Mouse (Mus musculus) gastrocnemius, adult 8-10 months (tissue): ENCODE data around the gene Sorbs2. TPM values are rescaled to one million over a fixed set of nuclear protein-coding genes. Genes with fewer than 3 reads are reported as not detected.

Experiments
- DNase-seq, 2 experiments: peaks; one replicate each; pipeline ENCODE4 v3.0.0; 2022; ENCODE audit warnings: low spot score in 2 of 2
- total RNA-seq, 4 experiments: library from RNA; stranded (reverse); gene quantifications; 2 replicates each; pipeline ENCODE4 v1.2.4; 2022

The Sorbs2 gene
- total RNA-seq, 4 experiments from 2014 or later, result 60.0 to 116 (median 75.8) TPM

GRCm38 (mm10) chr8:45579714-45580543 is 72.3 kb downstream of the Sorbs2 start:
- DNase-seq, result no peak

- DNase-seq, result no peak
Measured at GRCm38 (mm10) chr8:45580544-45580866, 72.9 kb downstream of the Sorbs2 start.

- no peak for DNase-seq
Measured at GRCm38 (mm10) chr8:45583856-45584255, 76.3 kb downstream of the Sorbs2 start.

DNA sequence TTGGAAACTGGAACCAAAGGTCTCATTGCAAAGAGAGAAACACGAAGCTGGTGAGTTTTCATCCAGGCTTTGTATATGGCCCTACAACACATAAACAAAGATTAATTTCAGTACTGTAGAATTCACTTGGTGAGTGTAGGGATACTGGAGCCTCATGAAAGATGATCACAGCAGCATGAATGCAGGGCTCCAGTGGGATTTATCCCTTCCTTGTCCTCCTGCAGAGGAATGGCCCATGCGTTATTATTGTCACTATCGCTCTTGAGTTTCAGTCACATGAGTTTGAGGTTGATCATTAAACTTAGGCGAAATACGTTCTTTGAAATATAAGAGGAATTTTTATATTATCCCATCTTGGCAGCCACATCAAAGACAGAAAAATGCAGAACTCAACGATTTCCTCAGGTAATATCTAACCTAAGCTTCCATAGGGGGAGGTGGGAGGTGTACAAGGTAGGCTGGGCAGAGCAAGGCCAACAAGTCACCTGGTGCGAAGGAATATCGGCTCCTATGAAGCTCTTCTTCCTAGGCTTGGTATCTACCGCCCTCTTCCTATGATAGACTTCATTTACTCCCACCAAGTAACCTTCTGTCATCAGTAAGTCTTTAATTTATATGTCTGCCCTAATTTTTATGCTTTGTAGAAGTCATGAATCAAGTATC is 76.9 kb downstream of the Sorbs2 start:
- no peak for DNase-seq

GRCm38 (mm10) chr8:45585158-45585557 is 77.6 kb downstream of the Sorbs2 start:
- DNase-seq, result no peak

- DNase-seq, result no peak
Measured at GRCm38 (mm10) chr8:45587011-45587410, 79.4 kb downstream of the Sorbs2 start.

GRCm38 (mm10) chr8:45591888-45592287 is 84.3 kb downstream of the Sorbs2 start:
- no peak for DNase-seq

DNA sequence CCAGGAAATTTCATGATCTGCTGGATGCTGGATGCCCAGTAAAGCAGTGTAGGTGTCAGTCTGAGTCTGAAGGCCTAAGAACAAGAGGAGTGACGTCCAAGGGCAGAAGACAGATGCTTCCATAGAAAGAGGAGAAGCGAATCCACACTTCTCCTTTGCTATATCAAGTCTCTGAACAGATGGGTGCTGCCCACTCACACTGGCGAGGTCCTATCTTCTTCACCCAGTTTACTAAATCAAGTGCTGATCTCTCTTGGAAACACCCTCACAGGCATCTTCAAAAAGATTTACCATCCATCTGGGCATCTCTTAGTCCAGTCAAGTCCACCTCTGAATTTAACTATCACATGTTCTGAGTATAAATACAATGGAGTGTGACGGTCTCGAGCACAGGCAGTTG is 86.1 kb downstream of the Sorbs2 start:
- DNase-seq, result no peak

DNA sequence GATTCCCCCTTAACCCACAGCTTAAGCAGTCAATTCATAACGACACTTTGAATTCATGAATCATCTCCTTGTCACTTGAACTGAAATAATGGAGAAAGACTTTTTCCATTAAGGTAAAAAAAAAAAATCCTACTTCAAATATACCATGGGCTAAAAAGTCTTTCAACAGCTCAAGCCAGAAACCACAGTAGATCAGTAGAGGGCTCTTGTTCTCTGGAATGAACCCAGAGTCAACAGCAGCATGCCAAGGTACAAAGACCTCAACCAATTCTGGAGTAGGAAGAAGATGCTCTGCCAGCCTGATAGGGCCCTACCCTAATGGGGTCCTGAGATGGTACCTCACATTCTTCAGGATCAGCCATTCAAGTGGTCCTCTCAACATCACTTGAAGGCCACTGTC is 88.4 kb downstream of the Sorbs2 start:
- DNase-seq, result no peak

GRCm38 (mm10) chr8:45596591-45596990 is 89.0 kb downstream of the Sorbs2 start:
- DNase-seq, result no peak

DNA sequence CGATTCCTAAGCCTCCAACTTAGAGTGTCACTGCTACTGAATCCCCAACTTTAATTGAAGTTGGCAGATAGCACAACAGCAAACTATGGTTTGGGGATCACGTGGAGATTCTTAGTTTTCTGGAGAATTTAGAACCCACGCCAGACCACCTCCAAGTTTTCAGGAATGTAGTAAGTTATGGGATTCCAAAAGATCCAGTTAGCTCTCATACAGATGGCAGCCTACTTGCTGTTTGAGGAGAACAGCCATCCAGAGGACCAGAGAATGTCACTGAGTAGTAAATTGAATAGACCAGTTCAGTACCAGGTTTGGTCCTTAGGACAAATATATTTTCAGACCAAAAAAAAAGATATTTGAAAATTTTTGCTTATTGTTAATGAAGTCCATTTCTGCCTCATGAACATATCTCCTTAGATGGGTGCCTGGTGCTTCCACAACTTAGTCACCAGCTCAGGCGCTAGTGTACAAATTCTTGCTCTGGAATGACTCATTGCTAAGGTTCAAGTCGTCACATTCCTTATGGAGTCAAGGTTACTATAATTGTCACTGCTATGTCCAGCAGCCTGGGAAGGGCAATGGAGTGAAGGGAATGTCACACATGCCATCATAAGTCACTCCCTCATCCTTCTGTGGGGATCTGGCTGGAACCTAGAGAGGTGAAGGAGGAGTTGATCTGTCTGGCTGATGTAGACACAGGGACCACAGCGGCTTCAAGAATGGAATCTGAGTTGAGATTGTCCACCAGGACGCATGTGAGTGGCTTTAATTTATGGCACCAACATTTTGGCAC is 90.2 kb downstream of the Sorbs2 start:
- DNase-seq, result no peak

DNA sequence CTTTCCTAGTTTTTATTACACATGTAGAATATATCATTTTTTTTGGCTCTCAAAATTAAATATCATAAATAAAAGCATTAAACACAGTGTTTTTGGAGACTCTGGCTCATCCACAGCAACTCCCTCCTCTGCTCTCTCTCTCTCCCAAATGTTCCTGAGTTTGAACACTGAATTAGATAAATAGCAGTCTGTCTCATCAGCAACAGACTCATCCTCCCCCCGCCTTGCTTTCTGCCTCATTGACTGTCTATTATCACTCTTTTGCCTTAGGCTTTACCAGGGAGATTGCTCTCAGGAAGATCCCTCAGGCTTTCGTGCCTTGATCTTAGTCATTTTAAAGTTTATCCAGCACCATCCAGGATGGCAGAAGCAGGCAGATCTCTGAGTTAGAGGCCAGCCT is 91.3 kb downstream of the Sorbs2 start:
- no peak for DNase-seq

GRCm38 (mm10) chr8:45602019-45602418 is 94.4 kb downstream of the Sorbs2 start:
- DNase-seq, result peak; percentile 8 to 34

DNA sequence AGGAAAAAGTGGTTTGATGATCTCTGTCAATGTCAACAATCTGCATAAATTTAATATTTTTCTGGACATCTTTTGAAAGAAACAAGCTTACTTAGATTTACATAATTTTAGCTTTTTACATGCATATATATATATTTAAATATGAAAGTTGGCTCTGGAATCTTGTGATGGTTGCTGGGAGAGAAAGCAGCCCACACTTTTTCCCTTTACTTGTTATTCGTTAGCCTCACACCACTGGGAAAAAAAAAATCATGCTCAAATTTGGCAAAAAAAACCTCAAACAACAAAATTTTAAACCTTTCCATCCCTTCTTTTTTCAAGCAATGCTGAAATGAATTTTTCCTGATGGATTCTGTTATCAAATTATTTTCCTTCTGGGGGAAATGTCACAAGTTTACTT is 97.8 kb downstream of the Sorbs2 start:
- no peak for DNase-seq

DNA sequence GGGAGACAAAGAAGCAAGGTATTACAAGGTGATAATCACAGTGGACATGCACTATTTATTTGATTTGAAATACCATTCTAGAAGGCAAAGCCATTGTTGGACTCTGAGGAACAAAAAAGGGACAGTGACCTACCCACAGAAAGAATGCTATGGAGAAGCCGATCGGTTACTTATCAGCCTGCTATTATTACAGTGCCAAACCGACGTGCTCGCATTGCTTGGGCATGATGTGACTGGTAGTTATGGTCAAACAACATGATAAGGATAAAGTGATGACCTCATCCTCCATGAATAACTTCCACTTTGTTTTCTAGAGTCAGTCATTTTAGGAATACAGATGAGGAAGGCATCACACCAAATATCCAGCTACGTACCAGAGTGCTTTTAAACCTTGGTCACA is 99.4 kb downstream of the Sorbs2 start:
- no peak for DNase-seq

DNA sequence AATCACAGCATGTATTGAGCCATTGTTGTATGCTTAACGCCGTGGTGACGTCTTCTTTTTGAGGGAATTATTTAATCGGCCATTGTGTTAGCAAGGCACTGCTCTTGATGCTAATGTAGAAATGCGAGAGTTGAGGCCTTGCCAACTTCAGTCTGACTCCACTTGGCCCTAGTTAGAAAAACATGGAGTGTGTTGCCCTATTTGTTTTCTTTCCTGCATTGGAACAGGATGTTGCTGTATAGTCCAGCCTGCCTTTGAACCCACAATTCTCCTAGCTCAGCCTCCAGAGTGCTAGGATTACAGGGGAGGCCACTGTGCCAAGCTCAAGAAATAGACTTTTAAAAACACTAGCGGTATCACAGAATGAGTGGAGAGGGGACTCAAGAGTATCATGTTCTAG is 100.8 kb downstream of the Sorbs2 start:
- DNase-seq, result no peak

- no peak for DNase-seq
Measured at GRCm38 (mm10) chr8:45610426-45611215, 103.0 kb downstream of the Sorbs2 start.

GRCm38 (mm10) chr8:45611320-45611719 is 103.7 kb downstream of the Sorbs2 start:
- DNase-seq, result no peak

DNA sequence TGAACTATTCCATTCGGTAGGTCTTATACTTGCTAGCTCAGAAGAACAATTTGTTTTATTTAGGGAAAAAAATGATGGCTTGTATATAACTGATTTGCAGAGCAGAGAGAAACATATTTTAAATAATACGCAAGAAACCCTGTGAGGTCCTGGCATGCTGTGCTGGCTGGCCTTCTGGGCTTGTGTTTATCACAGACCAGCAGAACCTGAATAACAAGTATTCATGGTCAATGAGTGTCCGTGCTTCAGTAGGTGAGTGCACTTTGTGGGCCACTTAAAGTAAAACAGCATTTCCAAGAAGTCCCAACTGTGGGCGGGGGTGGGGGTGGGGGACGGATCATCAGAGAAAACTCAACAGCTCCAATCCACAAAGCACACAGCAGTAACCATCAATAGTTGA is 107.0 kb downstream of the Sorbs2 start:
- DNase-seq, result no peak

GRCm38 (mm10) chr8:45615050-45615449 is 107.5 kb downstream of the Sorbs2 start:
- no peak for DNase-seq

GRCm38 (mm10) chr8:45615551-45615950 is 108.0 kb downstream of the Sorbs2 start:
- no peak for DNase-seq
